9 mouse cellular contexts compared by ENCODE assay signal in the genomic region with DNA sequence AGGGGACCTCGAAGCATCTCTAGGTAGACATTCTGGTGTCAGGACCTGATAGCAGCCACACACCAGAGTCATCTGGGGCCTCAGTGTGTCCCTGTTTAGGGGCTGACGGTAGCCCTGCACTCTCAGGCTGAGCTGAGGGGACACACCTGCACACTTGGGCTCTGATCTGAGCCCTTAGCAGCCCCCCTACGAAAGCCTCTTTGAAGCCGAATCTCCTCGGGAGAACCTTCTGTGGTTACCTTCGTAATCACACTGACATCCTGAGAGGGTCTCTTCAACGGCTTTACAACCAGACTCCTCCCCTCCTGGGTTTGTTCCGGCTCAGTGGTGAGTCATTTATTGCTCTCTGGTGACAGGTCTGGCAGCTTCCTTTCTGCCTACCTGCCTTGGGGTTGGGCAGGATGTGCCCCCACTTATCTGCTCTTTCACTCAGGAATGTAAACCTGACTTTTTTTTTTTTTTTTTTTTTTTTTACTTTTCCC. TPM values are rescaled to one million over a fixed set of nuclear protein-coding genes. Genes with fewer than 3 reads are reported as not detected.
DNase-seq lines count a peak whose midpoint lies in the region; ATAC-seq and TF ChIP-seq lines count a peak whose summit lies in the region.
"Had no signal": no experiment of that assay in that cellular context is flagged by ENCODE, and none has a peak within 500 bp of the region (broad histone marks: within the 10 kb centered on the region; RNA-seq: fewer than 3 reads in every experiment).

No protein-coding gene starts in this region.

- no peaks in the 10 kb centered on the region for H3K79me2 ChIP-seq in MEL (ENCODE audit: control insufficient read depth, insufficient read depth, low read length, poor library complexity)

- H3K4me3 ChIP-seq in gastrocnemius, adult 2 months, result no peak overlapping the region
- no peak overlapping the region; a peak in 2 of 4 replicates for H3K4me3 ChIP-seq in MEL (ENCODE audit: control insufficient read depth in 1 of 2, insufficient read depth in 1 of 2, low read depth in 2 of 2, low read length in 2 of 2)
- H3K4me3 ChIP-seq in intestine, embryonic 14.5 days (ENCODE audit: low read depth, low read length), result no peak overlapping the region
- H3K4me3 ChIP-seq in cerebellum, adult 2 months (replicated peaks; ENCODE audit: insufficient read depth, low read depth, low read length), result no peak overlapping the region

- H3K36me3 ChIP-seq in MEL (ENCODE audit: control insufficient read depth in 1 of 2, insufficient read depth in 2 of 2, low read length in 2 of 2), result peaks cover 0 to 7% of the 10 kb centered on the region in 2 experiments; a peak in 2 of 4 replicates
- no peaks in the 10 kb centered on the region for H3K36me3 ChIP-seq in intestine, embryonic 14.5 days (ENCODE audit: control insufficient read depth, insufficient read depth, low read length)

- H3K9me3 ChIP-seq in MEL (replicated peaks; ENCODE audit: insufficient read depth, low read length), result no peaks in the 10 kb centered on the region
- no peaks in the 10 kb centered on the region for H3K9me3 ChIP-seq in intestine, embryonic 14.5 days (ENCODE audit: control insufficient read depth, low read length)

- 0 out of 2 replicates have a peak overlapping the region, but pooled peaks have one; percentile 12 for H3K9ac ChIP-seq in MEL (ENCODE audit: control insufficient read depth, low read depth, low read length, poor library complexity, severe bottlenecking)
- H3K9ac ChIP-seq in intestine, embryonic 14.5 days (ENCODE audit: low read length), result no peak overlapping the region

- no peak for TF ChIP-seq POLR2A in MEL (IDR thresholded peaks at IDR 0.05; ENCODE audit: control insufficient read depth in 1 of 2, insufficient read depth in 1 of 2, low read depth in 1 of 2, low read length in 2 of 2, poor library complexity in 1 of 2)
- no peak for TF ChIP-seq POLR2A in cerebellum, adult 2 months (IDR thresholded peaks at IDR 0.05; ENCODE audit: borderline replicate concordance, insufficient read depth, low read length)

- WGBS in intestine, embryonic 14.5 days, result 19% methylated on average over 8 of the region's 8 CpGs
- WGBS in cerebellum, adult 2 months, result 57% methylated on average over 8 of the region's 8 CpGs

- intact Hi-C loops in gastrocnemius, adult 2 months (cut with DNase I), result no loop called here

- peak; percentile 86 for ATAC-seq in intestine, embryonic 14.5 days (replicated peaks; ENCODE audit: low FRiP score, low TSS enrichment, low read depth)

- peaks cover 0 to 2% of the 10 kb centered on the region in 2 experiments; a peak in 2 of 4 replicates for H3K27me3 ChIP-seq in MEL (ENCODE audit: control insufficient read depth in 1 of 2, insufficient read depth in 2 of 2, low read length in 2 of 2)
- no peaks in the 10 kb centered on the region for H3K27me3 ChIP-seq in intestine, embryonic 14.5 days (replicated peaks; ENCODE audit: control insufficient read depth, insufficient read depth, low read length)
- H3K27me3 ChIP-seq in cerebellum, adult 2 months (ENCODE audit: control insufficient read depth, insufficient read depth, low read length), result no peaks in the 10 kb centered on the region

- TF ChIP-seq RAD21 in MEL (IDR thresholded peaks at IDR 0.05; ENCODE audit: low read depth, low read length), result no peak

- TF ChIP-seq EP300 in MEL (IDR thresholded peaks at IDR 0.05; ENCODE audit: low read depth in 1 of 2, low read length in 2 of 2), result no peak

- no peak for TF ChIP-seq CTCF in gastrocnemius, adult 2 months (IDR thresholded peaks at IDR 0.05)
- no peak for TF ChIP-seq CTCF in MEL (IDR thresholded peaks at IDR 0.05 in 2 of 3, conservative IDR thresholded peaks at IDR 0.05 in 1 of 3; ENCODE audit: control insufficient read depth in 1 of 3, insufficient read depth in 1 of 3, low read depth in 2 of 3, low read length in 3 of 3, poor library complexity in 1 of 3, severe bottlenecking in 1 of 3)
- TF ChIP-seq CTCF in cerebellum, adult 2 months (IDR thresholded peaks at IDR 0.05; ENCODE audit: borderline replicate concordance, insufficient read depth, low read depth, low read length), result no peak

- peak; percentile 39 for DNase-seq in gastrocnemius, adult 2 months
- no peak for DNase-seq in gastrocnemius, postnatal 4 days (ENCODE audit: low spot score in 2 of 2)
- peak; percentile 73 for DNase-seq in MEL (ENCODE audit: low read depth, low spot score)
- peak; percentile 60 for DNase-seq in intestine, embryonic 14.5 days (ENCODE audit: low spot score)
- peak; percentile 4 to 25 for DNase-seq in natural killer cell, adult 2 months (ENCODE audit: low spot score in 2 of 2)
- DNase-seq in cerebellum, adult 2 months, result no peak
- no peak for DNase-seq in right cerebral cortex, postnatal 36 days (ENCODE audit: low spot score in 2 of 2)
- no peak for DNase-seq in cerebellum, adult 8-10 months
- DNase-seq: liver had no signal

- H3K27ac ChIP-seq in gastrocnemius, adult 2 months, result peak overlapping the region; percentile 57
- peak overlapping the region; percentile 32; the same call in 1 of the 2 replicates for H3K27ac ChIP-seq in MEL (ENCODE audit: control insufficient read depth, low read depth, low read length)
- H3K27ac ChIP-seq in intestine, embryonic 14.5 days (ENCODE audit: low read depth), result peak overlapping the region; percentile 14; the same call in 1 of the 2 replicates
- H3K27ac ChIP-seq in cerebellum, adult 2 months (ENCODE audit: insufficient read depth, low read length), result no peak overlapping the region

- H3K4me2 ChIP-seq in intestine, embryonic 14.5 days (ENCODE audit: low read length), result peak overlapping the region; percentile 13; the same call in 1 of the 2 replicates

- peaks cover 0 to 19% of the 10 kb centered on the region in 2 experiments; a peak in 2 of 4 replicates for H3K4me1 ChIP-seq in MEL (ENCODE audit: control insufficient read depth in 1 of 2, insufficient read depth in 2 of 2, low read length in 2 of 2)
- H3K4me1 ChIP-seq in intestine, embryonic 14.5 days (replicated peaks; ENCODE audit: control insufficient read depth, insufficient read depth, low read length), result peaks cover 27% of the 10 kb centered on the region
- peaks cover 4% of the 10 kb centered on the region; the same call in 1 of the 2 replicates for H3K4me1 ChIP-seq in cerebellum, adult 2 months (ENCODE audit: control insufficient read depth, insufficient read depth, low read length)

TF ChIP-seq in MEL, 35 proteins besides CTCF, POLR2A, EP300 and RAD21:
- TF ChIP-seq TBP (IDR thresholded peaks at IDR 0.05; ENCODE audit: low read depth, low read length) (peak; percentile 63; the same call in 1 of the 2 replicates), MAZ (IDR thresholded peaks at IDR 0.05; ENCODE audit: low read depth, low read length) (no peak), SIN3A (IDR thresholded peaks at IDR 0.05; ENCODE audit: low read length) (no peak), ZNF384 (IDR thresholded peaks at IDR 0.05; ENCODE audit: low read depth, low read length) (peak; percentile 89)

RNA-seq across cellular contexts. Expression of a gene that starts 45.5 kb away (rescaled TPM):
- total RNA-seq in gastrocnemius, adult 2 months (2021), result 1 to 10 TPM; 3.8 to 4.4 TPM
- 1 to 10 TPM; 2.1 to 2.9 TPM for total RNA-seq in gastrocnemius, postnatal 4 days (2021)
- total RNA-seq in MEL (2012; rRNA removed), result 0.03 and 0.04 TPM in 2 replicates
- polyA plus RNA-seq in MEL (2012; ENCODE audit: insufficient read depth in 1 of 2, insufficient read length in 2 of 2, low read depth in 1 of 2, low replicate concordance in 2 of 2, missing spikeins in 1 of 2), result under 1 TPM in 1 of 2 experiments, not detected in 1; 0.03 TPM
- 9.2 and 10.8 TPM in 2 replicates for polyA plus RNA-seq in intestine, embryonic 14.5 days (2014; fragmentation: Nextera tagmentation; extraction: Ambion mirVana)
- polyA plus RNA-seq in cerebellum, adult 2 months (2012; rRNA removed), result 1.2 and 1.3 TPM in 2 replicates

Comparison
In these comparisons a context has a peak if more than half of its experiments do, and no peak if none do; other contexts are left out.
1. DNase-seq: peak in gastrocnemius, adult 2 months (single experiment), MEL (single experiment), intestine, embryonic 14.5 days (single experiment) and natural killer cell, adult 2 months (2 of 2); none in gastrocnemius, postnatal 4 days (0 of 2), cerebellum, adult 2 months (0 of 2), right cerebral cortex, postnatal 36 days (0 of 2) and cerebellum, adult 8-10 months (single experiment).